Mouse (Mus musculus): ENCODE measurements around the gene Wipi1. TPM values are rescaled to one million over a fixed set of nuclear protein-coding genes. Genes with fewer than 3 reads are reported as not detected.
"Not testable (repeated sequence)": the region's sequence is repeated elsewhere in the genome, so short reads cannot be mapped to it uniquely, and the experiment has no call there.

Wipi1 gene
- polyA plus RNA-seq, 1 experiment, result 5.1 TPM

- Histone ChIP-seq H3K27me3 (ENCODE audit: control insufficient read depth, insufficient read depth, low read length) (no peaks in the 10 kb centered on the region), H3K27ac (ENCODE audit: insufficient read depth, low read length) (no peak overlapping the region), H3K4me3 (ENCODE audit: extremely low read depth, insufficient read depth, insufficient read length) (no peak overlapping the region), H3K4me1 (ENCODE audit: control insufficient read depth, insufficient read depth, insufficient read length) (no peaks in the 10 kb centered on the region), H3K36me3 (ENCODE audit: control insufficient read depth, insufficient read depth, low read length) (no peaks in the 10 kb centered on the region)
- WGBS, result 94% methylated on average over 6 of the region's 6 CpGs
- no peak for TF ChIP-seq CTCF (IDR thresholded peaks at IDR 0.05; ENCODE audit: extremely low read depth, insufficient read depth, insufficient read length, insufficient replicate concordance)
- DNase-seq (ENCODE audit: low read depth in 1 of 2, low spot score in 2 of 2), result no peak
Measured at GRCm38 (mm10) chr11:109620356-109620755, 8.6 kb upstream of the Wipi1 start.

- not testable (repeated sequence) for H3K4me1 ChIP-seq (ENCODE audit: control insufficient read depth, insufficient read depth, insufficient read length); H3K4me3 ChIP-seq (ENCODE audit: extremely low read depth, insufficient read depth, insufficient read length); H3K27me3 ChIP-seq (ENCODE audit: control insufficient read depth, insufficient read depth, low read length); H3K36me3 ChIP-seq (ENCODE audit: control insufficient read depth, insufficient read depth, low read length); H3K27ac ChIP-seq (ENCODE audit: insufficient read depth, low read length)
- 34% methylated on average over 8 of the region's 8 CpGs for WGBS
- TF ChIP-seq CTCF (IDR thresholded peaks at IDR 0.05; ENCODE audit: extremely low read depth, insufficient read depth, insufficient read length, insufficient replicate concordance), result peak; percentile 37; the same call in 1 of the 2 replicates
- peak; percentile 29 to 50 for DNase-seq (ENCODE audit: low read depth in 1 of 2, low spot score in 2 of 2)
Measured at GRCm38 (mm10) chr11:109619055-109619454, 7.3 kb upstream of the Wipi1 start.

- H3K4me3 ChIP-seq (ENCODE audit: extremely low read depth, insufficient read depth, insufficient read length), result no peak overlapping the region
- H3K27ac ChIP-seq (ENCODE audit: insufficient read depth, low read length), result peak overlapping the region; percentile 56; the same call in 1 of the 2 replicates
- no peak for DNase-seq (ENCODE audit: low read depth in 1 of 2, low spot score in 2 of 2)
- H3K4me1 ChIP-seq (ENCODE audit: control insufficient read depth, insufficient read depth, insufficient read length), result no peaks in the 10 kb centered on the region
- WGBS, result 70% methylated on average over 4 of the region's 4 CpGs
- no peaks in the 10 kb centered on the region for H3K36me3 ChIP-seq (ENCODE audit: control insufficient read depth, insufficient read depth, low read length)
- TF ChIP-seq CTCF (IDR thresholded peaks at IDR 0.05; ENCODE audit: extremely low read depth, insufficient read depth, insufficient read length, insufficient replicate concordance), result no peak
- TF ChIP-seq POLR2A (IDR thresholded peaks at IDR 0.05; ENCODE audit: low read depth, low read length), result no peak
- H3K27me3 ChIP-seq (ENCODE audit: control insufficient read depth, insufficient read depth, low read length), result no peaks in the 10 kb centered on the region
Measured at GRCm38 (mm10) chr11:109616766-109617165, 5.0 kb upstream of the Wipi1 start.

GRCm38 (mm10) chr11:109616352-109616751 is 4.6 kb upstream of the Wipi1 start:
- Histone ChIP-seq H3K27me3 (ENCODE audit: control insufficient read depth, insufficient read depth, low read length) (no peaks in the 10 kb centered on the region), H3K4me3 (ENCODE audit: extremely low read depth, insufficient read depth, insufficient read length) (no peak overlapping the region), H3K27ac (ENCODE audit: insufficient read depth, low read length) (no peak overlapping the region), H3K36me3 (ENCODE audit: control insufficient read depth, insufficient read depth, low read length) (no peaks in the 10 kb centered on the region), H3K4me1 (ENCODE audit: control insufficient read depth, insufficient read depth, insufficient read length) (no peaks in the 10 kb centered on the region)
- 75% methylated on average over 4 of the region's 4 CpGs for WGBS
- no peak for DNase-seq (ENCODE audit: low read depth in 1 of 2, low spot score in 2 of 2)
- no peak for TF ChIP-seq POLR2A (IDR thresholded peaks at IDR 0.05; ENCODE audit: low read depth, low read length)
- no peak for TF ChIP-seq CTCF (IDR thresholded peaks at IDR 0.05; ENCODE audit: extremely low read depth, insufficient read depth, insufficient read length, insufficient replicate concordance)

- no peak for TF ChIP-seq CTCF (IDR thresholded peaks at IDR 0.05; ENCODE audit: extremely low read depth, insufficient read depth, insufficient read length, insufficient replicate concordance)
- no peak for TF ChIP-seq POLR2A (IDR thresholded peaks at IDR 0.05; ENCODE audit: low read depth, low read length)
- Histone ChIP-seq H3K27me3 (ENCODE audit: control insufficient read depth, insufficient read depth, low read length) (no peaks in the 10 kb centered on the region), H3K4me1 (ENCODE audit: control insufficient read depth, insufficient read depth, insufficient read length) (no peaks in the 10 kb centered on the region; the same call in 1 of the 2 replicates), H3K4me3 (ENCODE audit: extremely low read depth, insufficient read depth, insufficient read length) (no peak overlapping the region), H3K27ac (ENCODE audit: insufficient read depth, low read length) (0 out of 2 replicates have a peak overlapping the region, but pooled peaks have one; percentile 15), H3K36me3 (ENCODE audit: control insufficient read depth, insufficient read depth, low read length) (no peaks in the 10 kb centered on the region)
- 7% methylated on average over 9 of the region's 9 CpGs for WGBS
- no peak for DNase-seq (ENCODE audit: low read depth in 1 of 2, low spot score in 2 of 2)
Measured at GRCm38 (mm10) chr11:109615286-109615685, 3.5 kb upstream of the Wipi1 start.

GRCm38 (mm10) chr11:109612871-109613529 is 1.2 kb upstream of the Wipi1 start:
- TF ChIP-seq POLR2A (IDR thresholded peaks at IDR 0.05; ENCODE audit: low read depth, low read length), result no peak
- Histone ChIP-seq H3K27me3 (ENCODE audit: control insufficient read depth, insufficient read depth, low read length) (no peaks in the 10 kb centered on the region), H3K4me1 (ENCODE audit: control insufficient read depth, insufficient read depth, insufficient read length) (no peaks in the 10 kb centered on the region; the same call in 1 of the 2 replicates), H3K27ac (ENCODE audit: insufficient read depth, low read length) (no peak overlapping the region), H3K36me3 (ENCODE audit: control insufficient read depth, insufficient read depth, low read length) (no peaks in the 10 kb centered on the region), H3K4me3 (ENCODE audit: extremely low read depth, insufficient read depth, insufficient read length) (no peak overlapping the region)
- DNase-seq (ENCODE audit: low read depth in 1 of 2, low spot score in 2 of 2), result no peak
- WGBS, result 76% methylated on average over 7 of the region's 7 CpGs

GRCm38 (mm10) chr11:109610795-109611302 is 918 bp downstream of the Wipi1 start:
- Histone ChIP-seq H3K4me1 (ENCODE audit: control insufficient read depth, insufficient read depth, insufficient read length) (no peaks in the 10 kb centered on the region; the same call in 1 of the 2 replicates), H3K36me3 (ENCODE audit: control insufficient read depth, insufficient read depth, low read length) (no peaks in the 10 kb centered on the region), H3K27ac (ENCODE audit: insufficient read depth, low read length) (peak overlapping the region; percentile 59), H3K4me3 (ENCODE audit: extremely low read depth, insufficient read depth, insufficient read length) (peak overlapping the region; percentile 71), H3K27me3 (ENCODE audit: control insufficient read depth, insufficient read depth, low read length) (no peaks in the 10 kb centered on the region)
- WGBS, result 1% methylated on average over 26 of the region's 26 CpGs
- DNase-seq (ENCODE audit: low read depth in 1 of 2, low spot score in 2 of 2), result no peak
- TF ChIP-seq CTCF (IDR thresholded peaks at IDR 0.05; ENCODE audit: extremely low read depth, insufficient read depth, insufficient read length, insufficient replicate concordance), result no peak
- no peak for TF ChIP-seq POLR2A (IDR thresholded peaks at IDR 0.05; ENCODE audit: low read depth, low read length)
